Mouse (Mus musculus): ENCODE measurements around the gene Tfeb. TPM values are rescaled to one million over a fixed set of nuclear protein-coding genes. Genes with fewer than 3 reads are reported as not detected.

The Tfeb gene
- polyA plus RNA-seq, 1 experiment: 48.4 TPM

GRCm38 (mm10) chr17:47796156-47796816, 59.5 kb downstream of the Tfeb start:
- no peak overlapping the region for H3K4me3 ChIP-seq (ENCODE audit: insufficient read depth, low read length)
- peaks cover 10% of the 10 kb centered on the region for H3K4me1 ChIP-seq (ENCODE audit: control insufficient read depth, insufficient read depth, low read length)
- TF ChIP-seq CTCF (IDR thresholded peaks at IDR 0.05; ENCODE audit: low read depth, low read length): no peak
- no peak for TF ChIP-seq POLR2A (IDR thresholded peaks at IDR 0.05; ENCODE audit: borderline replicate concordance, low read depth, low read length)
- no peak overlapping the region for H3K27ac ChIP-seq (ENCODE audit: insufficient read depth, low read depth, low read length)

GRCm38 (mm10) chr17:47796968-47797367, 60.1 kb downstream of the Tfeb start:
- Histone ChIP-seq H3K4me1 (ENCODE audit: control insufficient read depth, insufficient read depth, low read length) (peaks cover 11% of the 10 kb centered on the region), H3K27ac (ENCODE audit: insufficient read depth, low read depth, low read length) (no peak overlapping the region), H3K4me3 (ENCODE audit: insufficient read depth, low read length) (no peak overlapping the region)
- TF ChIP-seq CTCF (IDR thresholded peaks at IDR 0.05; ENCODE audit: low read depth, low read length) (no peak; the same call in 1 of the 2 replicates), POLR2A (IDR thresholded peaks at IDR 0.05; ENCODE audit: borderline replicate concordance, low read depth, low read length) (no peak)

GRCm38 (mm10) chr17:47797383-47797782, 60.6 kb downstream of the Tfeb start:
- Histone ChIP-seq H3K4me1 (ENCODE audit: control insufficient read depth, insufficient read depth, low read length) (peaks cover 15% of the 10 kb centered on the region), H3K27ac (ENCODE audit: insufficient read depth, low read depth, low read length) (no peak overlapping the region), H3K4me3 (ENCODE audit: insufficient read depth, low read length) (no peak overlapping the region)
- TF ChIP-seq CTCF (IDR thresholded peaks at IDR 0.05; ENCODE audit: low read depth, low read length): no peak
- no peak for TF ChIP-seq POLR2A (IDR thresholded peaks at IDR 0.05; ENCODE audit: borderline replicate concordance, low read depth, low read length)

- TF ChIP-seq POLR2A (IDR thresholded peaks at IDR 0.05; ENCODE audit: borderline replicate concordance, low read depth, low read length) (no peak), CTCF (IDR thresholded peaks at IDR 0.05; ENCODE audit: low read depth, low read length) (no peak)
- peaks cover 9% of the 10 kb centered on the region for H3K4me1 ChIP-seq (ENCODE audit: control insufficient read depth, insufficient read depth, low read length)
Measured at GRCm38 (mm10) chr17:47802806-47803205, 66.0 kb downstream of the Tfeb start.

GRCm38 (mm10) chr17:47803662-47804061, 66.8 kb downstream of the Tfeb start:
- no peak overlapping the region for H3K27ac ChIP-seq (ENCODE audit: insufficient read depth, low read depth, low read length)
- no peak overlapping the region for H3K4me3 ChIP-seq (ENCODE audit: insufficient read depth, low read length)
- peaks cover 9% of the 10 kb centered on the region for H3K4me1 ChIP-seq (ENCODE audit: control insufficient read depth, insufficient read depth, low read length)
- TF ChIP-seq POLR2A (IDR thresholded peaks at IDR 0.05; ENCODE audit: borderline replicate concordance, low read depth, low read length) (no peak), CTCF (IDR thresholded peaks at IDR 0.05; ENCODE audit: low read depth, low read length) (no peak)

More at GRCm38 (mm10) chr17:47802806-47803205, 66.0 kb downstream of the Tfeb start:
- no peak overlapping the region for H3K27ac ChIP-seq (ENCODE audit: insufficient read depth, low read depth, low read length)
- H3K4me3 ChIP-seq (ENCODE audit: insufficient read depth, low read length): no peak overlapping the region

- TF ChIP-seq CTCF (IDR thresholded peaks at IDR 0.05; ENCODE audit: low read depth, low read length) (no peak), POLR2A (IDR thresholded peaks at IDR 0.05; ENCODE audit: borderline replicate concordance, low read depth, low read length) (no peak)
- peaks cover 9% of the 10 kb centered on the region for H3K4me1 ChIP-seq (ENCODE audit: control insufficient read depth, insufficient read depth, low read length)
- H3K4me3 ChIP-seq (ENCODE audit: insufficient read depth, low read length): no peak overlapping the region
- H3K27ac ChIP-seq (ENCODE audit: insufficient read depth, low read depth, low read length): no peak overlapping the region
Measured at GRCm38 (mm10) chr17:47805047-47805835, 68.4 kb downstream of the Tfeb start.

GRCm38 (mm10) chr17:47806230-47806629, 69.4 kb downstream of the Tfeb start:
- TF ChIP-seq CTCF (IDR thresholded peaks at IDR 0.05; ENCODE audit: low read depth, low read length) (no peak), POLR2A (IDR thresholded peaks at IDR 0.05; ENCODE audit: borderline replicate concordance, low read depth, low read length) (no peak)

GRCm38 (mm10) chr17:47811265-47811800, 74.5 kb downstream of the Tfeb start:
- Histone ChIP-seq H3K27ac (ENCODE audit: insufficient read depth, low read depth, low read length) (no peak overlapping the region), H3K4me1 (ENCODE audit: control insufficient read depth, insufficient read depth, low read length) (no peaks in the 10 kb centered on the region), H3K4me3 (ENCODE audit: insufficient read depth, low read length) (no peak overlapping the region)
- TF ChIP-seq POLR2A (IDR thresholded peaks at IDR 0.05; ENCODE audit: borderline replicate concordance, low read depth, low read length): no peak
- no peak for TF ChIP-seq CTCF (IDR thresholded peaks at IDR 0.05; ENCODE audit: low read depth, low read length)

More at GRCm38 (mm10) chr17:47806230-47806629, 69.4 kb downstream of the Tfeb start:
- Histone ChIP-seq H3K4me1 (ENCODE audit: control insufficient read depth, insufficient read depth, low read length) (peaks cover 9% of the 10 kb centered on the region), H3K4me3 (ENCODE audit: insufficient read depth, low read length) (no peak overlapping the region), H3K27ac (ENCODE audit: insufficient read depth, low read depth, low read length) (no peak overlapping the region)

GRCm38 (mm10) chr17:47812200-47812599, 75.4 kb downstream of the Tfeb start:
- TF ChIP-seq POLR2A (IDR thresholded peaks at IDR 0.05; ENCODE audit: borderline replicate concordance, low read depth, low read length) (no peak), CTCF (IDR thresholded peaks at IDR 0.05; ENCODE audit: low read depth, low read length) (no peak)

GRCm38 (mm10) chr17:47813616-47814015, 76.8 kb downstream of the Tfeb start:
- H3K4me1 ChIP-seq (ENCODE audit: control insufficient read depth, insufficient read depth, low read length): no peaks in the 10 kb centered on the region
- TF ChIP-seq CTCF (IDR thresholded peaks at IDR 0.05; ENCODE audit: low read depth, low read length): no peak
- no peak for TF ChIP-seq POLR2A (IDR thresholded peaks at IDR 0.05; ENCODE audit: borderline replicate concordance, low read depth, low read length)
- H3K27ac ChIP-seq (ENCODE audit: insufficient read depth, low read depth, low read length): no peak overlapping the region
- no peak overlapping the region for H3K4me3 ChIP-seq (ENCODE audit: insufficient read depth, low read length)

More at GRCm38 (mm10) chr17:47812200-47812599, 75.4 kb downstream of the Tfeb start:
- no peaks in the 10 kb centered on the region for H3K4me1 ChIP-seq (ENCODE audit: control insufficient read depth, insufficient read depth, low read length)
- no peak overlapping the region for H3K4me3 ChIP-seq (ENCODE audit: insufficient read depth, low read length)
- H3K27ac ChIP-seq (ENCODE audit: insufficient read depth, low read depth, low read length): no peak overlapping the region

Measured in bone marrow macrophage, adult 2 months (primary cell).